Mouse (Mus musculus) cortical plate, adult 2 months (tissue): ENCODE data around the gene Spg20.

Source experiments
- CTCF ChIP-seq: fragments of 200-500 bp; IDR thresholded peaks from 2 replicates; pipeline ENCODE4 v1.5.1; 2011; ENCODE audit warnings: mild to moderate bottlenecking, control low read depth, low read length; ENCODE audit not compliant: insufficient read depth; ENCODE audit errors: extremely low read depth
- POLR2A ChIP-seq: fragments of 200-500 bp; IDR thresholded peaks from 2 replicates; pipeline ENCODE4 v1.6.1; 2011; ENCODE audit warnings: mild to moderate bottlenecking, low read length, control low read depth; ENCODE audit not compliant: insufficient read depth; ENCODE audit errors: extremely low read depth

DNA sequence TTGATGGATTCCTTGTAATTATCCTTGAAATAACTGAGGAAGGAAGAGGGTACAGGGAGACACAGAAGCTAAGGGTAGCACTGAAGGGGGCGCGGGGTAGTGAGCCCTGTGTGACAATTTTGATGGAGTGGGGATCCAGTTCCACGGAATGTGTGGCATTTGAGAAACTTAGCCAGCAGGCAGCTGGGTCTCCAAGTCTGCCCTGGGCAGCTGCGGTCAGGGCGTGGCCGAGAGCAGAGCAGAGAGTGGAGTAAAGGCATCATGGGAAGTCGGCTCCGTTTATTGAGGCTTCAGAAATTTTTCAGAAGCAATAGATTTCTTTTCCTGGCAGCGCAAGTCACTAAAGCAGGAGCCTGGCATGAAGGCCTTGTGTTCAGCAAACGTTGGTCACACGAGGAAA lies 12.9 kb upstream of the Spg20 start:
- TF ChIP-seq CTCF (no peak), POLR2A (no peak)
